Mouse (Mus musculus) lung, embryonic 14.5 days (tissue): ENCODE measurements at regions not wholly inside any gene's neighbourhood (a gene's known extent, or its start where the extent isn't known, plus 50 kb on each side); places are given as distances from the start of the nearest gene placed in this dataset.

Experiments
- ATAC-seq: fragments of 200-750 bp; cut with Nextera tagmentation; 2 replicates; pipeline ENCODE4 v1.8.0; 2017; ENCODE audit warnings: mild to moderate bottlenecking, moderate TSS enrichment, moderate library complexity; ENCODE audit not compliant: insufficient read depth
- DNase-seq: peaks from one replicate; pipeline ENCODE4 v3.0.0-alpha.2; 2015
- H3K27ac ChIP-seq: fragments of 300-500 bp; sonication (generic); 2 replicates; pipeline ENCODE4 v1.5.1; 2014; ENCODE audit warnings: low read depth, mild to moderate bottlenecking, moderate library complexity
- H3K27me3 ChIP-seq: fragments of 300-500 bp; sonication (generic); 2 replicates; pipeline ENCODE4 v1.6.1; 2014; ENCODE audit warnings: low read length, control low read depth; ENCODE audit not compliant: insufficient read depth
- H3K36me3 ChIP-seq: fragments of 300-500 bp; sonication (generic); 2 replicates; pipeline ENCODE4 v1.6.1; 2014; ENCODE audit warnings: control low read depth; ENCODE audit not compliant: insufficient read depth
- H3K4me1 ChIP-seq: fragments of 300-500 bp; sonication (generic); 2 replicates; pipeline ENCODE4 v1.6.1; 2014; ENCODE audit warnings: antibody characterized with exemption, control low read depth; ENCODE audit not compliant: insufficient read depth
- H3K4me2 ChIP-seq: fragments of 300-500 bp; sonication (generic); 2 replicates; pipeline ENCODE4 v1.6.1; 2014; ENCODE audit warnings: mild to moderate bottlenecking
- H3K4me3 ChIP-seq: fragments of 300-500 bp; sonication (generic); 2 replicates; pipeline ENCODE4 v1.5.1; 2014; ENCODE audit warnings: low read depth, low read length
- H3K9ac ChIP-seq: fragments of 300-500 bp; sonication (generic); 2 replicates; pipeline ENCODE4 v1.6.1; 2014
- H3K9me3 ChIP-seq: fragments of 300-500 bp; sonication (generic); 2 replicates; pipeline ENCODE4 v1.6.1; 2016; ENCODE audit warnings: low read depth, low read length, control low read depth
- CTCF ChIP-seq: IDR thresholded peaks from 2 replicates; pipeline ENCODE4 v1.5.1; 2016; ENCODE audit warnings: antibody characterized with exemption, low read depth
- WGBS: fragments of 180-500 bp; shearing (Covaris S2); extraction: QIAGEN DNeasy Blood & Tissue Kit; methylation state at CpG from one replicate; pipeline ENCODE4 v1.1.7; 2014; 5-methylcytosine and 5-hydroxymethylcytosine counted together

- H3K4me2 ChIP-seq: no peak overlapping the region
- H3K4me3 ChIP-seq: no peak overlapping the region
- no peaks in the 10 kb centered on the region for H3K27me3 ChIP-seq
- H3K9me3 ChIP-seq: no peaks in the 10 kb centered on the region
- no peak for DNase-seq
- H3K27ac ChIP-seq: no peak overlapping the region
- no peak for ATAC-seq
- 93% methylated on average over 5 of the region's 5 CpGs for WGBS
- H3K36me3 ChIP-seq: no peaks in the 10 kb centered on the region
- peaks cover 6% of the 10 kb centered on the region; the same call in 1 of the 2 replicates for H3K4me1 ChIP-seq
- TF ChIP-seq CTCF: no peak
- no peak overlapping the region for H3K9ac ChIP-seq
These were observed 52.1 kb upstream of the Hmga2 start for GRCm38 (mm10) chr10:120528406-120528805.

- H3K9me3 ChIP-seq: no peaks in the 10 kb centered on the region
- no peaks in the 10 kb centered on the region for H3K27me3 ChIP-seq
- no peak overlapping the region for H3K4me3 ChIP-seq
- no peak overlapping the region for H3K9ac ChIP-seq
- H3K4me1 ChIP-seq: peaks cover 6% of the 10 kb centered on the region; the same call in 1 of the 2 replicates
- WGBS: 82% methylated on average over 6 of the region's 6 CpGs
- DNase-seq (no peak), ATAC-seq (no peak)
- no peak for TF ChIP-seq CTCF
- H3K27ac ChIP-seq: no peak overlapping the region
- H3K36me3 ChIP-seq: no peaks in the 10 kb centered on the region
- no peak overlapping the region for H3K4me2 ChIP-seq
These were observed 51.7 kb upstream of the Hmga2 start for GRCm38 (mm10) chr10:120527951-120528350.

- 80% methylated on average over 6 of the region's 6 CpGs for WGBS
- Histone ChIP-seq H3K4me2 (no peak overlapping the region), H3K4me1 (peaks cover 6% of the 10 kb centered on the region; the same call in 1 of the 2 replicates), H3K27me3 (no peaks in the 10 kb centered on the region), H3K36me3 (no peaks in the 10 kb centered on the region), H3K27ac (no peak overlapping the region), H3K9me3 (no peaks in the 10 kb centered on the region), H3K9ac (no peak overlapping the region), H3K4me3 (no peak overlapping the region)
- DNase-seq (no peak), ATAC-seq (no peak)
- TF ChIP-seq CTCF: no peak
These were observed 50.7 kb upstream of the Hmga2 start for GRCm38 (mm10) chr10:120526991-120527390.
